31 mouse cellular contexts compared by ENCODE assay signal in the genomic region with DNA sequence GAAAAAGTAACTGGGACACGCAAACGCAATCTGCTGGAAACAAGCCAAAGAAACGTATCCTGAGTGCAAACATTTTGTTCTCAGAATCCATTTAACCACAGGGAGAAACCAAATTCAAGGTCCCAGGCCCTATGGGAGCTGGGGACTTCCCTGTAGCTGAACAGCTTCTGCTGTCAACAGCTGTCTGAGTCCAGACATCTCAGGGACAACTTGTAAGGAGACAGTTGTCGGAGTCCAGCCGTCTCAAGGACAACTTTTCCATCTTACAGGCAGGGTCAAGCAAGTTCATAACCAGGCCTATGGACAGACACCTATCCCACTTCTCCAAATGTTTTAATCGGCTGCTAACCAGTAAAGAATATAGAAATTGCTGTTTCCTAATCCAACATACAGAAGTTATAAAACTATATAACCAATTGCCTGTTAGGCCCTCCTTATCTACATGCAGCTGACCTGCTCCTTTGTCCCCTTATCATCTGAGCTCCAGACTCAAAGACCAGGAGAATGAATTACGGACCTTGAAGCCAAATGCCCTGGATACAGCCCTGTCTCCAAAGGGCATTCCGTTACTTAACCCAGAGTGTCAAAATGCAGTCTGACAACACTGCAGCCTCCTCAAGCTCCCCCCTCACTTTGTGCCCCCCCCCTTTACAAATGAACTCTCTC. TPM values are rescaled to one million over a fixed set of nuclear protein-coding genes. Genes with fewer than 3 reads are reported as not detected.
A peak's percentile ranks its signal among the peaks of the same experiment; 100 is the strongest.
DNase-seq lines count a peak whose midpoint lies in the region; ATAC-seq lines count a peak whose summit lies in the region.
"Had no signal": no experiment of that assay in that cellular context is flagged by ENCODE, and none has a peak within 500 bp of the region (broad histone marks: within the 10 kb centered on the region; RNA-seq: fewer than 3 reads in every experiment).

No protein-coding gene starts in this region.

- ATAC-seq in midbrain, embryonic 11.5 days (ENCODE audit: low FRiP score), result no peak
- ATAC-seq in midbrain, embryonic 16.5 days, result no peak
- 0 out of 2 replicates have a peak, but pooled peaks have one; percentile 23 for ATAC-seq in erythroblast, adult 5-6 weeks (replicated peaks; ENCODE audit: low FRiP score, poor library complexity, severe bottlenecking)
- ATAC-seq: forebrain, postnatal 0 days had no signal

- H3K4me2 ChIP-seq in midbrain, embryonic 11.5 days, result no peak overlapping the region
- H3K4me2 ChIP-seq in midbrain, embryonic 16.5 days (ENCODE audit: low read length), result no peak overlapping the region
- H3K4me2 ChIP-seq: heart, embryonic 12.5 days; hindbrain, embryonic 13.5 days; neural tube, embryonic 12.5 days; stomach, embryonic 15.5 days had no signal

- DNase-seq in heart, embryonic 10.5 days (ENCODE audit: low spot score), result no peak
- no peak for DNase-seq in heart, adult 8-10 months (ENCODE audit: low spot score)
- DNase-seq in midbrain, embryonic 11.5 days (ENCODE audit: low spot score, missing footprints), result peak; percentile 61
- no peak for DNase-seq in embryo, embryonic 10.5 days (ENCODE audit: low spot score)
- DNase-seq in cerebellum, postnatal 36 days, result no peak
- DNase-seq: cerebellum, adult 9-10 months; forebrain, postnatal 0 days; gastrocnemius, postnatal 36 days; heart, postnatal 14 days; kidney, adult 2 months; layer of hippocampus, adult 9-11 months; lung, adult 2 months; lung, postnatal 14 days; midbrain, embryonic 14.5 days; right cerebral cortex, adult 18-20 months; thymus, adult 2 months; thymus, postnatal 4 days had no signal

- H3K4me1 ChIP-seq in heart, embryonic 10.5 days, result peaks cover 44% of the 10 kb centered on the region
- H3K4me1 ChIP-seq in midbrain, embryonic 11.5 days (ENCODE audit: control insufficient read depth, insufficient read depth, low read length), result no peaks in the 10 kb centered on the region
- H3K4me1 ChIP-seq in midbrain, embryonic 16.5 days (ENCODE audit: control insufficient read depth, insufficient read depth, low read length), result no peaks in the 10 kb centered on the region
- H3K4me1 ChIP-seq: neural tube, embryonic 12.5 days had no signal

- peaks cover 2% of the 10 kb centered on the region; the same call in 1 of the 2 replicates for H3K36me3 ChIP-seq in heart, embryonic 10.5 days
- H3K36me3 ChIP-seq in midbrain, embryonic 11.5 days (ENCODE audit: control insufficient read depth, insufficient read depth, low read length), result no peaks in the 10 kb centered on the region
- peaks cover 3% of the 10 kb centered on the region; the same call in 1 of the 2 replicates for H3K36me3 ChIP-seq in midbrain, embryonic 16.5 days (ENCODE audit: control insufficient read depth, insufficient read depth, low read length)
- H3K36me3 ChIP-seq: neural tube, embryonic 12.5 days; stomach, embryonic 15.5 days had no signal

- 49% methylated on average over 8 of the region's 8 CpGs for WGBS in heart, embryonic 10.5 days
- 90% methylated on average over 8 of the region's 8 CpGs for WGBS in midbrain, embryonic 11.5 days
- WGBS in midbrain, embryonic 16.5 days, result 88% methylated on average over 8 of the region's 8 CpGs

- no peak overlapping the region for H3K4me3 ChIP-seq in heart, embryonic 10.5 days
- no peak overlapping the region for H3K4me3 ChIP-seq in midbrain, embryonic 11.5 days (ENCODE audit: low read depth, low read length)
- no peak overlapping the region for H3K4me3 ChIP-seq in midbrain, embryonic 16.5 days (ENCODE audit: low read depth, low read length)
- H3K4me3 ChIP-seq: embryonic facial prominence, embryonic 10.5 days; heart, embryonic 12.5 days; hindbrain, embryonic 13.5 days; left cerebral cortex, adult 2 months; neural tube, embryonic 12.5 days; stomach, embryonic 15.5 days had no signal

- H3K9ac ChIP-seq in midbrain, embryonic 11.5 days (ENCODE audit: low read length), result no peak overlapping the region
- H3K9ac ChIP-seq in midbrain, embryonic 16.5 days (ENCODE audit: low read depth, low read length), result no peak overlapping the region
- H3K9ac ChIP-seq: forebrain, postnatal 0 days; hindbrain, embryonic 13.5 days; neural tube, embryonic 12.5 days; stomach, embryonic 15.5 days had no signal

- H3K27me3 ChIP-seq in heart, embryonic 10.5 days (ENCODE audit: insufficient read depth, poor library complexity, severe bottlenecking), result no peaks in the 10 kb centered on the region
- H3K27me3 ChIP-seq in midbrain, embryonic 11.5 days (ENCODE audit: control insufficient read depth, insufficient read depth, low read length), result no peaks in the 10 kb centered on the region
- H3K27me3 ChIP-seq in midbrain, embryonic 16.5 days (ENCODE audit: control insufficient read depth, insufficient read depth, low read depth, low read length), result no peaks in the 10 kb centered on the region
- H3K27me3 ChIP-seq: heart, embryonic 12.5 days; hindbrain, embryonic 13.5 days; neural tube, embryonic 12.5 days; stomach, embryonic 15.5 days had no signal

- no peaks in the 10 kb centered on the region for H3K9me3 ChIP-seq in heart, embryonic 10.5 days
- H3K9me3 ChIP-seq in midbrain, embryonic 11.5 days (ENCODE audit: control insufficient read depth, low read length), result no peaks in the 10 kb centered on the region
- H3K9me3 ChIP-seq in midbrain, embryonic 16.5 days (replicated peaks; ENCODE audit: control insufficient read depth, low read length, poor library complexity, severe bottlenecking), result no peaks in the 10 kb centered on the region
- H3K9me3 ChIP-seq: embryonic facial prominence, embryonic 10.5 days; heart, embryonic 12.5 days; hindbrain, embryonic 13.5 days; neural tube, embryonic 12.5 days; stomach, embryonic 15.5 days had no signal

- peak overlapping the region; percentile 52; the same call in 1 of the 2 replicates for H3K27ac ChIP-seq in heart, embryonic 10.5 days
- H3K27ac ChIP-seq in midbrain, embryonic 11.5 days (ENCODE audit: low read depth, low read length), result no peak overlapping the region
- H3K27ac ChIP-seq in midbrain, embryonic 16.5 days (ENCODE audit: low read length), result no peak overlapping the region
- H3K27ac ChIP-seq: embryonic facial prominence, embryonic 10.5 days; hindbrain, embryonic 13.5 days; kidney, postnatal 0 days; left cerebral cortex, adult 2 months; neural tube, embryonic 12.5 days; stomach, embryonic 15.5 days had no signal

RNA-seq across cellular contexts. Expression of gene Bcl7c, which starts 26.7 kb away (rescaled TPM):
- 32.3 and 59.4 TPM in 2 replicates for polyA plus RNA-seq in heart, embryonic 10.5 days (2016; fragmentation: Nextera tagmentation; extraction: Ambion mirVana)
- 10 to 100 TPM; 37.6 to 44.6 (median 41.4) TPM for total RNA-seq in heart, adult 8-10 months (2022)
- polyA plus RNA-seq in midbrain, embryonic 11.5 days (2014; fragmentation: Nextera tagmentation; extraction: Ambion mirVana), result 44.3 and 52.2 TPM in 2 replicates
- 41.7 and 43.2 TPM in 2 replicates for polyA plus RNA-seq in midbrain, embryonic 16.5 days (2015; fragmentation: Nextera tagmentation; extraction: Ambion mirVana)
- 28.8 and 41.3 TPM in 2 replicates for total RNA-seq in erythroblast, adult 5-6 weeks (2015; ENCODE audit: low replicate concordance)
- total RNA-seq in erythroblast, adult 5-6 weeks (2017; ENCODE audit: low replicate concordance), result 3.8 and 4.3 TPM in 2 replicates

RNA-seq across cellular contexts. Expression of gene Ctf1, which starts 30.5 kb away (rescaled TPM):
- polyA plus RNA-seq in heart, embryonic 10.5 days (2016; fragmentation: Nextera tagmentation; extraction: Ambion mirVana), result 3.4 and 6.5 TPM in 2 replicates
- total RNA-seq in heart, adult 8-10 months (2022), result 10 to 100 TPM in 3 of 4 experiments, 1 to 10 TPM in 1; 9.4 to 12.3 (median 10.2) TPM
- 4.0 and 4.6 TPM in 2 replicates for polyA plus RNA-seq in midbrain, embryonic 11.5 days (2014; fragmentation: Nextera tagmentation; extraction: Ambion mirVana)
- 3.2 and 3.3 TPM in 2 replicates for polyA plus RNA-seq in midbrain, embryonic 16.5 days (2015; fragmentation: Nextera tagmentation; extraction: Ambion mirVana)
- total RNA-seq in erythroblast, adult 5-6 weeks (2015; ENCODE audit: low replicate concordance), result 0.63 TPM in 1 of 2 replicates, not detected in the other
- total RNA-seq in erythroblast, adult 5-6 weeks (2017; ENCODE audit: low replicate concordance), result not detected in 2 replicates

RNA-seq across cellular contexts. Expression of gene Ctf2, which starts 49.9 kb away (rescaled TPM):
- 0.26 TPM in 1 of 2 replicates, not detected in the other for polyA plus RNA-seq in heart, embryonic 10.5 days (2016; fragmentation: Nextera tagmentation; extraction: Ambion mirVana)
- not detected for total RNA-seq in heart, adult 8-10 months (2022)
- polyA plus RNA-seq in midbrain, embryonic 11.5 days (2014; fragmentation: Nextera tagmentation; extraction: Ambion mirVana), result 0.12 TPM in 1 of 2 replicates, not detected in the other
- polyA plus RNA-seq in midbrain, embryonic 16.5 days (2015; fragmentation: Nextera tagmentation; extraction: Ambion mirVana), result 0.10 TPM in 1 of 2 replicates, not detected in the other
- total RNA-seq in erythroblast, adult 5-6 weeks (2015; ENCODE audit: low replicate concordance), result not detected in 2 replicates
- total RNA-seq in erythroblast, adult 5-6 weeks (2017; ENCODE audit: low replicate concordance), result not detected in 2 replicates
- total RNA-seq: common myeloid progenitor, adult 5-6 weeks; forebrain, postnatal 0 days; gastrocnemius, postnatal 36 days; heart, postnatal 14 days; left cerebral cortex, adult 2 months; left cerebral cortex, postnatal 36 days; megakaryocyte, adult 5-6 weeks had no signal
- polyA plus RNA-seq: brain, embryonic 14.5 days; forebrain, postnatal 0 days; heart, embryonic 12.5 days; hindbrain, embryonic 13.5 days; kidney, adult 2 months; kidney, postnatal 0 days; large intestine, adult 2 months; lung, adult 2 months; thymus, adult 2 months had no signal
